Mouse (Mus musculus) right cerebral cortex, postnatal 25 days (tissue): ENCODE results near the gene Fzd7.
A peak's percentile ranks its signal among the peaks of the same experiment; 100 is the strongest.

Source experiments
- DNase-seq: peaks from one replicate; pipeline ENCODE4 v3.0.0; 2022

Fzd7 gene

DNA sequence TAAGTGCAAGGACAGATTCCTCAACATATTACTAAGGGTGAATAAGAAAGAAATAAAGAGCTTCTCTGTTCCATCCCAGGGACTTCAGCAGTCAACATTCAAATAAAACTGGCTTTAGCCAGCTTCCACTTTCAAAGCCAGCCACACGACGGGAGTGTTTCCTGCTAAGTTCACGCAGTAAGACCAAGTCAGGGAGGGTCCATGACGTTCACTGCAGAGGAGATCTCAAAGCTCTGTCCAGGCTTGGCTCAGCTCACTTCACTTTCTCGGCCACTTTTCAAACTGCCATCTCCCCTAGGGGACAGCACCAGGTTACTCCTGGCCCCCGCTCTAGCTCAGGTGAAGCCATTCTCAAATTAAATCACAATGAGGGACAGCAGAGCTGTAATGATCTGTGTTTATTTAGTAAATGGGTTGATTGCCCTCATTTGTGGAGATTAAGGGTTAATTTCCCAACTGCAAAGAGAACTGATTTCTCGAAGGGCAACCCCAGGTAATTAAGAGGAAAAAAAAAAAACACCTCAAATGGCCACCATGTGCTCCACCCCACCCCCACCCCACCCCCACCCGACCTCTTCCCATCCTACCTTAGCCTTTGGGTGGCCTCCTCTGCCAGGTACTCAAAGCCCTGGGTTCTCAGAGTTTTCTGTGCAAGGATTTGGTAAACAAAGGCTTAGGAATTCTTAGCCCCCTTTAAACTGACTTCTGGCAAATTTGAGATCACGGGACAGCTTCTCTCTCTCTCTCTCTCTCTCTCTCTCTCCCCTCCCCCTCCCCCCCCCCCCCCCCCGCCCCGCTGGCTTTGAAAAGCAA is 9.7 kb upstream of the Fzd7 start:
- no peak for DNase-seq

- DNase-seq, result no peak
Measured at GRCm38 (mm10) chr1:59473181-59473555, 9.1 kb upstream of the Fzd7 start.

DNA sequence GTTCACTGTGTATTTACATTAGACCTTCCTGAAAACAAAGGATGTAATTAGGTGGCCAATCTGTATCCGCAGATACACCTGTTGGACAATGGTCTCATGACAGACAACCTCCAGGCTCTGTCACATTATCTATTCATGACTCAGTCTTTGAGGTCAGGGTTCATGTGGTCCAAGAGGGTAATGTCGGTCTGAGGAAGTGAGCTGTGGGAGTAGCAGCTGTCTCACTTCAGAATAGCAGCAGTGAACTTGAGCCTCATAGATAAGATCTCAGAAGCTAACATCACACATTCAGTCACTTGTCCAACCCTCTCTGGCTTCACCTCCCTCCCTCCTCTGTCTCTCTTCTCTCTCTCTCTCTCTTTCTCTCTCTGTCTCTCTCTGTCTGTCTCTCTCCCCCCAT is 6.6 kb upstream of the Fzd7 start:
- DNase-seq, result no peak

- no peak for DNase-seq
Measured at GRCm38 (mm10) chr1:59478911-59479310, 3.3 kb upstream of the Fzd7 start.

GRCm38 (mm10) chr1:59480821-59481455 is 1.3 kb upstream of the Fzd7 start:
- DNase-seq, result no peak

- peak; percentile 82 for DNase-seq
Measured at GRCm38 (mm10) chr1:59481456-59482291, 550 bp upstream of the Fzd7 start.

DNA sequence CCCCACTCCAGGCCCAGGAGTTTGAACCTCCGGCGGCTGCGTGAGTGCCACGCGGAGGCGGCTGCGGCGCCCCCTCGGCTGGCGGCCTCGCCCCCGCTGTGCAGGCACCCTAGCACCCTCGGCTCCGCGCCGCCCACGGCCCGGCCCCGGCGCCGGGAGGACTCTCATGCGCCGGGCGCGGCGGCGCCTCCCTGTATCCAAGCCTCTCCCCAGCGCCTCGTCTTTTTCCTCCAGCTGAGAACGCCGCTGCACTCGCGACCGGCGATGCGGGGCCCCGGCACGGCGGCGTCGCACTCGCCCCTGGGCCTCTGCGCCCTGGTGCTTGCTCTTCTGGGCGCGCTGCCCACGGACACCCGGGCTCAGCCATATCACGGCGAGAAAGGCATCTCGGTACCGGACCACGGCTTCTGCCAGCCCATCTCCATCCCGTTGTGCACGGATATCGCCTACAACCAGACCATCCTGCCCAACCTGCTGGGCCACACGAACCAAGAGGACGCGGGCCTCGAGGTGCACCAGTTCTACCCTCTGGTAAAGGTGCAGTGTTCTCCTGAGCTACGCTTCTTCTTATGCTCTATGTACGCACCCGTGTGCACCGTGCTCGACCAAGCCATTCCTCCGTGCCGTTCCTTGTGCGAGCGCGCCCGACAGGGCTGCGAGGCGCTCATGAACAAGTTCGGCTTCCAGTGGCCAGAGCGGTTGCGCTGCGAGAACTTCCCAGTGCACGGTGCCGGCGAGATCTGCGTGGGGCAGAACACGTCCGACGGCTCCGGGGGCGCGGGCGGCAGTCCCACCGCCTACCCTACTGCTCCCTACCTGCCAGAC is 684 bp downstream of the Fzd7 start:
- DNase-seq, result peak; percentile 44

DNA sequence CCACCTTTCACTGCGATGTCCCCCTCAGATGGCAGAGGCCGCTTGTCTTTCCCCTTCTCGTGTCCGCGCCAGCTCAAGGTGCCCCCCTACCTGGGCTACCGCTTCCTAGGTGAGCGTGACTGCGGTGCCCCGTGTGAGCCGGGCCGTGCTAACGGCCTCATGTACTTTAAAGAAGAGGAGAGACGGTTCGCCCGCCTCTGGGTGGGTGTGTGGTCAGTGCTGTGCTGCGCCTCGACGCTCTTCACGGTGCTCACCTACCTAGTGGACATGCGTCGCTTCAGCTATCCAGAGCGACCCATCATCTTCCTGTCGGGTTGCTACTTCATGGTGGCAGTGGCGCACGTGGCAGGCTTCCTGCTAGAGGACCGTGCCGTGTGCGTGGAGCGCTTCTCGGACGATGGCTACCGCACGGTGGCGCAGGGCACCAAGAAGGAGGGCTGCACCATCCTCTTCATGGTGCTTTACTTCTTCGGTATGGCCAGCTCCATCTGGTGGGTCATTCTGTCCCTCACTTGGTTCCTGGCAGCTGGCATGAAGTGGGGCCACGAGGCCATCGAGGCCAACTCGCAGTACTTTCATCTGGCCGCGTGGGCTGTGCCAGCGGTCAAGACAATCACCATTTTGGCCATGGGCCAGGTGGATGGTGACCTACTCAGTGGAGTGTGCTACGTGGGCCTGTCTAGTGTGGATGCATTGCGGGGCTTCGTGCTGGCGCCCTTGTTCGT is 1.5 kb downstream of the Fzd7 start:
- peak; percentile 48 for DNase-seq

DNA sequence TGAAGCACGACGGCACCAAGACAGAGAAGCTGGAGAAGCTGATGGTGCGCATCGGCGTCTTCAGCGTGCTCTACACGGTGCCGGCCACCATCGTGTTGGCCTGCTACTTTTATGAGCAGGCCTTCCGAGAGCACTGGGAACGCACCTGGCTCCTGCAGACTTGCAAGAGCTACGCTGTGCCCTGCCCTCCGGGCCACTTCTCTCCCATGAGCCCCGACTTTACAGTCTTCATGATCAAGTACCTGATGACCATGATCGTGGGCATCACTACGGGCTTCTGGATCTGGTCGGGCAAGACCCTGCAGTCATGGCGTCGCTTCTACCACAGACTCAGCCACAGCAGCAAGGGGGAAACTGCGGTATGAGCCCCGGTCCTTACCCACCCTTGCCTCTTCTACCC is 2.1 kb downstream of the Fzd7 start:
- no peak for DNase-seq

GRCm38 (mm10) chr1:59484791-59485785 is 2.9 kb downstream of the Fzd7 start:
- no peak for DNase-seq

- DNase-seq, result no peak
Measured at GRCm38 (mm10) chr1:59485803-59486202, 3.6 kb downstream of the Fzd7 start.

DNA sequence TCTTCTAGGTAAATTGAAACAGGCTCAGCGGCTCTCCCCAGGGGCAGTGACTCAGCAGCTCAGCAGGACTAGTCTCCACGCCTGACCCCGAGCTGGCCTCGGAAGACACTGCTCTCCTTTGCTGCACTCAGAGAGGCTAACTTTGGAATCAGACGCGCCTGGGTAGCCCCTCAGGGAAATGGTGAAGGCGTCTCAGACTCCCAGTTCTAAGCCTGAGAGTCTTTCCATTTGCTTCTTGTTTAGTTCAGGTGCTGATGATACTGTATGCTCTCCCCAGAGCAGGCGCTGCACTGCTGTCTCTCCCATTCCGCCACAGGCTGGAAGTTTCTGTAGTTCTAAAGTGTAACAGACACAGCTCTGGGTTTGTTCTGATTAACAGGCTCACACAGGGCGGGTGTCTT is 5.4 kb downstream of the Fzd7 start:
- no peak for DNase-seq

GRCm38 (mm10) chr1:59488481-59488880 is 6.3 kb downstream of the Fzd7 start:
- DNase-seq, result no peak

DNA sequence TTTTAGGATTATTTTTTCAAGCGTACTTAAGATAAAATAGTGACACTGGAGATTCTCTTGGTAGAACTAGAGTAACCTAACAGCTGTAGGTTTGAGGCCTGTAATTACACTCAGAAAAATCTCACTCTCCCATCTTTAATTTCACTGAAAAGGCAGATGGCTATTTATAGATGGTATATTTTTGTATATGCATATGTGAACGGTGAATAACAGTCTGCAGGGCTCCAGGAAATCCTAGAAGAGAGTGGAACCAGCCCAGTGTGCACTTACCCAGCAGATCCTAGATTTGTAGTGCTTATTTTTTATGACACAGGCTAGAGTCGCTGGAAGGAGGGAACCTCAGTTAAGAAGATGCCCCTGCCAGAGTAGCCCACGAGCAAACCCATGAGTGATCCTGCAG is 6.8 kb downstream of the Fzd7 start:
- DNase-seq, result no peak

- DNase-seq, result no peak
Measured at GRCm38 (mm10) chr1:59491517-59491916, 9.3 kb downstream of the Fzd7 start.

DNA sequence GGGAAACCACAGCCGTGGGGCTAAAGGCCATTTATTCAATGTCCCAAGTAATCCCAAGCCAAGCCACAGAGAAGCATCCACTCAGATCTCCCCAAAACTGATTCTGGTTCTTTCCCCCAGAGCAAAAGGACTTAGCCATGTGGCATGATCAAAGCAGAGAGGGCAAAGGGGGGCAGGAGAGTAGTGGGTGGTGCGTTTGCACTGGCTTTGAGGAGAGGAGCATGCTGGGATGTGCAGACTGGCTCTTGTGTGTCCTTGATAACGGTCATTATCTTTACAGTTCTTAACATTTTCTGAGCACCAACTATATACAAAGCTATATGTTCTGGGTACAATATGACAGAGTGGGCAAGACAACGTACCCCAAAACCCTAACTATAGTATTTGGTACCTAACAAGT is 10.2 kb downstream of the Fzd7 start:
- DNase-seq, result no peak

- no peak for DNase-seq
Measured at GRCm38 (mm10) chr1:59495970-59496369, 13.7 kb downstream of the Fzd7 start.

DNA sequence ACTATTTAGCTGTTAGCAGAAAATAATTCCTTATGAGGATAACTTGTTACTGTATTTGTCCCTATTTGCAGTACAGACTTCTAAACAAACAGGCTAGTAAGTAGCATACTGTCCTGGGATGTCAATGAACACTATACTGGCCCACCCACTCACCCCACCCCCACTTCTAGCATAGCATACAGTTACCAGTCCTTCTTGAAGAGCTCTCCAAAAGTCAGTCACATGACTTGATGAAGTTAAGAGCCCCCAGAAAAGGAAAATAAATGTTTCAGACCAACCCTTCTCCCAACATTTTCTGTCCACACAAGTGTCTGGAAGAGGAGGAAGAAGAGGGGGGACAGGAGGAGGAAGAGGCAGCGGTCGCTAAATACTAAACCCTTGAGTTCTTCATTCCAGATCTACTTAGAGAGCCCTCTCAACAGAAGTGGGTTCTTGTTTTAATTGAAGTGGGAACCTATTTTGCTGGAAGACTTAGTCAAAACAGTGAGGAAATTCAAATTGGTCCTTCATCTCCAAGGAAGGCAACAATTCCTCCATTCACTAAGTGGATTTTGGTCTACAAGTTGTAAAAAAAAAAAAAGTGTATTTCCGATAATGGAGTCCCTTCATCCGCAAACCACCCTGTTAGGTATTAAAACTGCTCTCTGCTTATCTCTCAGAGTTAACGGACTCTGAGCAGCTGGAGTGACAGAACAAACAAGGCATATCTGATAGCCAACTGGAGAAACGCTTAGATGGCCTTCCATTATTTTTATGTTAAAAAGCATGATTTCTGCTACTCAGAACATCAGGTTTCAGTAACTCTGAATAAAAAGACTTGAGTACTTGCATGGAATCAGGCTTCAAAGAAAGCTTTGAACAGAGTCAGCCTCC is 15.8 kb downstream of the Fzd7 start:
- no peak for DNase-seq

DNA sequence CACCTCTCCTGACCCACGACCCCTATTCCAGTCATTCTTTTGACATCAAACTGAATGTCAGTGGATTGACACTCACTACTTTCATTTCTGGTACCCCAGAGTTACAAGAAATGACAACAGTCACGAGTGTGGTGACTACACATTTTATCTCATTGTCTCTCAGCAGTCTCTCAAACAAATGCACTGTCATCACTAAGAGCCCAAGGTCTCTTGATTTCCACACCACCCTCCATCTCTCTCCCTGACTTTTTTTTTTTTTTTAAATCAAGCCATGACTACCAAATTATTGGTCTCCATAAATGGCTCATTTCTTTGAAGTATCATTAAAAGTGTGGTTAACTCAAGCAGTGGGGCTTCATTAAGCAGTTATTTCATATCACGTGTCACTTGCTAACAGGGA is 17.1 kb downstream of the Fzd7 start:
- DNase-seq, result no peak

DNA sequence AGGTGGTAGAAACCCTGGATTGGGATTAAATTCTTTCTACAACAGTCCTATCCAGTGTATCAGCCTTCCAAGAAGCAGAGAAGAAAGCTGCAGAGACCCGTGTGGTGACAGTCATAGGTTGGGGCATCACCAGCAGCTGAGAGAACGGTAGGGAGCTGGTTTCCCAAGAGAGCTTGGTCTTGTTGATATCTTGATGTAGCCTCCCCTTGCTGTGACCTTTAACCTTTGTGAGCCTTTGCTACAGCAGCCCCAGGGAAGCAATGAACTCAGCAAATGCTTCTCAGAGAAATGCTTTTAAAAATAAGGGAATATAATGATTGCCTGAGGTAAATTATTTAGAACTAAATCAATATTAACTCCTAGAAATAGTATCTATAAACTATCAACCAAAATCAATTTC is 20.1 kb downstream of the Fzd7 start:
- DNase-seq, result no peak
